Mouse (Mus musculus) forebrain, embryonic 15.5 days (tissue): ENCODE measurements at regions not wholly inside any gene's neighbourhood (a gene's known extent, or its start where the extent isn't known, plus 50 kb on each side); places are given as distances from the start of the nearest gene placed in this dataset.

ENCODE experiments used
- ATAC-seq: fragments of 200-750 bp; cut with Nextera tagmentation; replicated peaks from 2 replicates; pipeline ENCODE4 v1.8.0; 2017; ENCODE audit warnings: mild to moderate bottlenecking, moderate TSS enrichment, moderate library complexity
- H3K27ac ChIP-seq: fragments of 300-500 bp; sonication (generic); replicated peaks from 2 replicates; pipeline ENCODE4 v1.5.1; 2015; ENCODE audit warnings: mild to moderate bottlenecking, inconsistent platforms
- H3K27me3 ChIP-seq: fragments of 300-500 bp; sonication (generic); 2 replicates; pipeline ENCODE4 v1.6.1; 2015; ENCODE audit warnings: inconsistent platforms
- H3K36me3 ChIP-seq: fragments of 300-500 bp; sonication (generic); 2 replicates; pipeline ENCODE4 v1.6.1; 2015; ENCODE audit warnings: mild to moderate bottlenecking, inconsistent platforms
- H3K4me1 ChIP-seq: fragments of 300-500 bp; sonication (generic); 2 replicates; pipeline ENCODE4 v1.6.1; 2015; ENCODE audit warnings: inconsistent platforms
- H3K4me2 ChIP-seq: fragments of 300-500 bp; sonication (generic); replicated peaks from 2 replicates; pipeline ENCODE4 v1.6.1; 2015; ENCODE audit warnings: mild to moderate bottlenecking, inconsistent platforms
- H3K4me3 ChIP-seq: fragments of 300-500 bp; sonication (generic); 2 replicates; pipeline ENCODE4 v1.5.1; 2015; ENCODE audit warnings: mild to moderate bottlenecking, inconsistent platforms
- H3K9ac ChIP-seq: fragments of 300-500 bp; sonication (generic); replicated peaks from 2 replicates; pipeline ENCODE4 v1.6.1; 2015; ENCODE audit warnings: mild to moderate bottlenecking, inconsistent platforms
- H3K9me3 ChIP-seq: fragments of 300-500 bp; sonication (generic); 2 replicates; pipeline ENCODE4 v1.6.1; 2016; ENCODE audit warnings: inconsistent platforms
- WGBS: fragments of 180-500 bp; shearing (Covaris S2); methylation state at CpG from one replicate; pipeline ENCODE4 v1.1.7; 2015; ENCODE audit warnings: mixed read lengths; 5-methylcytosine and 5-hydroxymethylcytosine counted together

GRCm38 (mm10) chr15:27304256-27304655 is 162.2 kb upstream of the Ank start:
- Histone ChIP-seq H3K9me3 (no peaks in the 10 kb centered on the region), H3K4me2 (no peak overlapping the region), H3K27ac (no peak overlapping the region), H3K36me3 (no peaks in the 10 kb centered on the region), H3K9ac (no peak overlapping the region), H3K4me1 (no peaks in the 10 kb centered on the region), H3K4me3 (no peak overlapping the region), H3K27me3 (no peaks in the 10 kb centered on the region)
- WGBS, result 58% methylated on average over 7 of the region's 7 CpGs
- peak; percentile 55; the same call in 1 of the 2 replicates for ATAC-seq

DNA sequence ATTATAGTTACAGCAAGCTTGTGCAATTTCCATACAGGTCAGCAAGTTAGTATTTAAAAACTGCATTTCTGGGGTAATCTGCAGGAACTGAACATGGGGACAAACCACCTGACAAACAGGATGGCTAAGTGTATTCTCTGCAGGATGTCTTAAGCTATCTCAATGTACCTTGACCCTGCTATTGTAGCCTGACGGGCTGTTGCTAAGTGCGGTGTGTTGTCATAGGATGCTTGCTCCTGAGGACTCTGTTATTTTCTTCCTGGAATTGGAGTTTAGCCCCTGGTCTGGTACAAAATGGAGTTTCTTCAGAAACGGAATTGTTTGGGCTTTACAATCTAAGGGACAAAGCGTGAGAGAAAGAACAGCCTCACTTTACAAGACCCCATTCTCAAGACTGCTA is 161.4 kb upstream of the Ank start:
- WGBS, result 92% methylated on average over 4 of the region's 4 CpGs

DNA sequence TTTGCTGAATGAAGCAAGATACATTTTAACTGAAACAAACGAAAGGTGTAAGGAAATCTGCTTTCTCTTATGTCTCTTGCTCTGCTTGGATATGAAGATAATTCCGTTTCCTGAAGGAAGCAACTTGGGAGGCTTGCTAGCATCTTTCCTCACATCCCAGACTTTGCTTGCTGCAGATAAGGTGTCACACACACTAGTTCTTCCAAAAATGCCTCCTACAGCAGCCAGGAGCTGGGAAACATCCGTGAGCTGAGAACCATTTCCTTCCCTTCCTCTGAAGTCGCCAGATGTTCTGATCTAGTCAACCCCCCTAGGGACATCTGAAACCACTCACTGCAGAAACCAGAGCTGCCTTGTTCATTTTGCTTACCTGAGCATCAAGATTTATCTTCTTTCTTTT is 157.8 kb upstream of the Ank start:
- no peaks in the 10 kb centered on the region for H3K4me1 ChIP-seq
- no peaks in the 10 kb centered on the region for H3K36me3 ChIP-seq
- no peak overlapping the region for H3K27ac ChIP-seq
- no peak for ATAC-seq
- no peak overlapping the region for H3K9ac ChIP-seq
- H3K9me3 ChIP-seq, result no peaks in the 10 kb centered on the region
- H3K27me3 ChIP-seq, result no peaks in the 10 kb centered on the region
- no peak overlapping the region for H3K4me3 ChIP-seq
- WGBS, result 87% methylated on average over 4 of the region's 4 CpGs
- no peak overlapping the region for H3K4me2 ChIP-seq

More for the DNA sequence above, 161.4 kb upstream of the Ank start:
- Histone ChIP-seq H3K27ac (no peak overlapping the region), H3K9ac (no peak overlapping the region), H3K9me3 (no peaks in the 10 kb centered on the region), H3K4me3 (no peak overlapping the region), H3K4me2 (no peak overlapping the region), H3K27me3 (no peaks in the 10 kb centered on the region), H3K4me1 (no peaks in the 10 kb centered on the region), H3K36me3 (no peaks in the 10 kb centered on the region)
- ATAC-seq, result no peak

DNA sequence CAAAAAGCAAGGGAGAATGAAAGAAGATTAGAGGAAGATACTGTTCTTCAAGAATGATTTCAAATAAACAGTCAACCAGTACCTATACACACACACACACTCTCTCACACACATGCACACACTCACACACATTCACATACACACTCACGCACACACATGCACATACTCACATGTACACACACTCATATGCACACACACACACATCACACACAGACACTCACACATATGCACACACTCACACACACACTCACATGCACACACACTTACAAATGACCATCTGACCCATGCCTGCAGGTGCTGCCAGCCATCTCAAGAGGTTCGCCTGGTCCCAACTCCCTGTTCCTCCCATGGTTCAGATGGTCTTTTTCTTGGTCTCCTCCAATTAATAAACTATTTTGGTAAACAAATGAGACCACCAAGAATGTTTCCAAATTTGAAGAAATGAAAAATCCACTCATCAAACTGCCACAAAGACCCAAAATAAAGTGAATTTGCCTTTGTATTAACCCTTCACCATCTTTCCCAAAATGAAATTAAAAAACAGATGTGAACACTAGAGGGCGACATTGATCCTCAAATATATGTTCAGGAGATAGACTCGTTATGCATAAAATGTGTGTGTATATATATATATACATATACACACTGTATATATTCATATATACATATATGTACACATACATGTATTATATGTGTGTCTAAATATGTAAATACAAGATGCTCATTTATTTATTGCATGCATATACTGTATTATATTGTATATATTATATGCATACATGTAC is 150.3 kb upstream of the Ank start:
- H3K36me3 ChIP-seq, result no peaks in the 10 kb centered on the region
- no peaks in the 10 kb centered on the region for H3K27me3 ChIP-seq
- no peak overlapping the region for H3K27ac ChIP-seq
- no peak overlapping the region for H3K4me2 ChIP-seq
- H3K4me1 ChIP-seq, result no peaks in the 10 kb centered on the region
- 48% methylated on average over 4 of the region's 4 CpGs for WGBS
- no peaks in the 10 kb centered on the region for H3K9me3 ChIP-seq
- no peak overlapping the region for H3K9ac ChIP-seq
- no peak overlapping the region for H3K4me3 ChIP-seq
- ATAC-seq, result peak; percentile 75

GRCm38 (mm10) chr15:27316746-27317129 is 149.7 kb upstream of the Ank start:
- H3K9me3 ChIP-seq, result no peaks in the 10 kb centered on the region
- ATAC-seq, result peak; percentile 29; the same call in 1 of the 2 replicates
- no peak overlapping the region for H3K4me2 ChIP-seq
- H3K4me3 ChIP-seq, result no peak overlapping the region
- H3K9ac ChIP-seq, result no peak overlapping the region
- WGBS, result 67% methylated on average over 1 of the region's 1 CpGs
- H3K27me3 ChIP-seq, result no peaks in the 10 kb centered on the region
- H3K4me1 ChIP-seq, result no peaks in the 10 kb centered on the region
- H3K27ac ChIP-seq, result no peak overlapping the region
- no peaks in the 10 kb centered on the region for H3K36me3 ChIP-seq

DNA sequence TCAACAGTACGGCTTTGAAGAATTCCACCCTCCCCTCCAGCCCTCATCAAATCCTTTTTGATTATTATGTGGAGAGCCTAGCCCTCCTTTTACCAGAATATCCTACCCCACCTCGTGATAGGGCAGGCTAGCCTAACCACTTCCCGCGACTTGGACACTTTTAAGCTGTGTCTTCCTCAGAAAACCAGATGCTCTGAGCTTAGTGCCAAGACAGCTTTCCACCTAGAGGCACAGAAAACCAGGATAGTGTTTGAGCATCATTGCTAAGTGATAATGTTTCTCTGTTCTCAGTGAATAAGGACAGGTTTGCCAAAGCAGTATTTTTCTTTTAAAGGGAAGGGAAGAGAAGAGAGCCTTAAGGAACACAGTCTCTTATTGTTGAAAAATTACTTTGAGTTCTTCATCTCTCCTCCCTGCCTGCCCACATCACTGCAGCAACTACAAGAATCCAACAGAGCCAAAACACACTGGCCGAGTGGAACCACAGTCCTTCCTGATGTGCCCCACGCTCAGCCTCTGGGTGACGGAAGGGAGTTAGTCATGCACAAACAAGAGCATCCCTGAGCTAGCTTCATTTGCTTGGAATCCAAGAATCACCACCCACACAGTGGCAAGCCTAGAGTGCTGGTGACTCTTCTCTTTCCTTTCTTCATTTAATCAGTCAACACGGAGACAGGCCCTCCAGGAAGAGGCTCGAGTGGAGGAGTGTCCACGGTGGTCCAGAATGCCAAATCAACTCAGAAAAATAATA is 144.4 kb upstream of the Ank start:
- peaks cover 7% of the 10 kb centered on the region for H3K4me1 ChIP-seq
- H3K36me3 ChIP-seq, result no peaks in the 10 kb centered on the region
- H3K4me3 ChIP-seq, result no peak overlapping the region
- no peaks in the 10 kb centered on the region for H3K9me3 ChIP-seq
- 77% methylated on average over 10 of the region's 10 CpGs for WGBS
- H3K27me3 ChIP-seq, result no peaks in the 10 kb centered on the region
- H3K4me2 ChIP-seq, result no peak overlapping the region
- H3K9ac ChIP-seq, result no peak overlapping the region
- no peak for ATAC-seq
- H3K27ac ChIP-seq, result no peak overlapping the region

GRCm38 (mm10) chr15:27325847-27326548 is 140.5 kb upstream of the Ank start:
- Histone ChIP-seq H3K27me3 (no peaks in the 10 kb centered on the region), H3K9me3 (no peaks in the 10 kb centered on the region), H3K4me3 (no peak overlapping the region), H3K9ac (no peak overlapping the region), H3K4me2 (peak overlapping the region; percentile 28; the same call in 1 of the 2 replicates), H3K4me1 (peaks cover 7% of the 10 kb centered on the region), H3K27ac (peak overlapping the region; percentile 23; the same call in 1 of the 2 replicates), H3K36me3 (no peaks in the 10 kb centered on the region)
- WGBS, result 20% methylated on average over 15 of the region's 15 CpGs
- ATAC-seq, result peak; percentile 95

GRCm38 (mm10) chr15:27326549-27326876 is 140.0 kb upstream of the Ank start:
- no peaks in the 10 kb centered on the region for H3K27me3 ChIP-seq
- peak; percentile 14 for ATAC-seq
- H3K9ac ChIP-seq, result no peak overlapping the region
- H3K9me3 ChIP-seq, result no peaks in the 10 kb centered on the region
- H3K27ac ChIP-seq, result peak overlapping the region; percentile 23; the same call in 1 of the 2 replicates
- no peak overlapping the region for H3K4me2 ChIP-seq
- peaks cover 7% of the 10 kb centered on the region for H3K4me1 ChIP-seq
- H3K4me3 ChIP-seq, result no peak overlapping the region
- WGBS, result 74% methylated on average over 5 of the region's 5 CpGs
- H3K36me3 ChIP-seq, result no peaks in the 10 kb centered on the region

DNA sequence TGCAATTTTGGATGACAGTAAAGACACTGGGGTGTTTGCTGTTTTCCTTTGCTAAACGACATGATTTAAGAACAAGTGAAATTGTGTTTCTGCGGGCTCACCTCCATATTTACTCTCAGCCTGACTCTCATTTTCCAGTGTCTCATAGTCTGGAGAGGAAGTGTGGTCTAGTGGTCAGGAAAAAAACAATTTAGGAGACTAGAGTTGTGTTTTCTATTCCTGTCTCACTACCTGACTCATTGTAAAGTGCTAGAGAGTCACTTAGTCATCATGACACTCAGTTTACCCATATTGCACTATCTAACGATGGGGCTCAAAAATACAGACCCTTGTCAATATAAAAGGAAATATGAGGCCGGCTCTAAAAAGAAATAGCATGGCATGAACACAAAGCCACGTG is 138.7 kb upstream of the Ank start:
- Histone ChIP-seq H3K9me3 (no peaks in the 10 kb centered on the region), H3K27me3 (no peaks in the 10 kb centered on the region), H3K4me3 (no peak overlapping the region), H3K4me1 (peaks cover 7% of the 10 kb centered on the region), H3K36me3 (no peaks in the 10 kb centered on the region), H3K9ac (no peak overlapping the region), H3K27ac (no peak overlapping the region), H3K4me2 (no peak overlapping the region)
- WGBS, result 89% methylated on average over 5 of the region's 5 CpGs
- no peak for ATAC-seq

GRCm38 (mm10) chr15:27328441-27328840 is 138.0 kb upstream of the Ank start:
- Histone ChIP-seq H3K4me1 (peaks cover 7% of the 10 kb centered on the region), H3K4me2 (no peak overlapping the region), H3K4me3 (no peak overlapping the region), H3K27ac (no peak overlapping the region), H3K27me3 (no peaks in the 10 kb centered on the region), H3K9ac (no peak overlapping the region), H3K36me3 (no peaks in the 10 kb centered on the region), H3K9me3 (no peaks in the 10 kb centered on the region)
- WGBS, result 68% methylated on average over 2 of the region's 2 CpGs
- ATAC-seq, result no peak

- Histone ChIP-seq H3K9ac (no peak overlapping the region), H3K36me3 (no peaks in the 10 kb centered on the region), H3K4me1 (no peaks in the 10 kb centered on the region), H3K4me3 (no peak overlapping the region), H3K4me2 (no peak overlapping the region), H3K9me3 (no peaks in the 10 kb centered on the region), H3K27ac (no peak overlapping the region), H3K27me3 (no peaks in the 10 kb centered on the region)
- 53% methylated on average over 4 of the region's 4 CpGs for WGBS
- ATAC-seq, result no peak
These were observed 126.4 kb upstream of the Ank start for GRCm38 (mm10) chr15:27340070-27340469.

DNA sequence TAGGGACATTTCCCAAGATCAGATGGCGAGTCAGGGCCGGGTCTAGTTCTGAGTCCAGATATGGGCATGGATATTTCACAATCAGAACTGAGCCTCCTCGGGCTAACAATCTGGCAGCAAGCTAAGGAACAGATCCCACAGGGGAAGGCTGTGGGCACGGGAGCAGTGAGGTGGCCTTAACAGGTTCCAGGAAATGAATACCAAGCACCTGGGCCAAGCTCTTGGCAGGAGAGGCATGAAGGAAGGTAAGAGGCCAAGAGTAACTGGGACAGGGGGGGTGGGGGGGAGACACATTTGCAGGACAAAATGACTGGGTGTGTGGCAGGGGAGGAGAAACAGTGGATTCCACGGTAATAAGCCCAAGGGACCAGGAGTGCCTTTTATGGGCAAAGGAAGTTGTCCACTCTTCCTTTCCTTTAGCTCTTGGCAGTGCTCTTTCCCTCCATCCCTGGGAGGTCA is 124.9 kb upstream of the Ank start:
- H3K36me3 ChIP-seq, result no peaks in the 10 kb centered on the region
- H3K27me3 ChIP-seq, result no peaks in the 10 kb centered on the region
- H3K4me1 ChIP-seq, result no peaks in the 10 kb centered on the region
- H3K9ac ChIP-seq, result no peak overlapping the region
- WGBS, result 89% methylated on average over 5 of the region's 5 CpGs
- no peaks in the 10 kb centered on the region for H3K9me3 ChIP-seq
- H3K4me2 ChIP-seq, result no peak overlapping the region
- no peak overlapping the region for H3K4me3 ChIP-seq
- ATAC-seq, result no peak
- no peak overlapping the region for H3K27ac ChIP-seq
